Comparison of ENCODE assay signal across 7 mouse cellular contexts in the genomic region with DNA sequence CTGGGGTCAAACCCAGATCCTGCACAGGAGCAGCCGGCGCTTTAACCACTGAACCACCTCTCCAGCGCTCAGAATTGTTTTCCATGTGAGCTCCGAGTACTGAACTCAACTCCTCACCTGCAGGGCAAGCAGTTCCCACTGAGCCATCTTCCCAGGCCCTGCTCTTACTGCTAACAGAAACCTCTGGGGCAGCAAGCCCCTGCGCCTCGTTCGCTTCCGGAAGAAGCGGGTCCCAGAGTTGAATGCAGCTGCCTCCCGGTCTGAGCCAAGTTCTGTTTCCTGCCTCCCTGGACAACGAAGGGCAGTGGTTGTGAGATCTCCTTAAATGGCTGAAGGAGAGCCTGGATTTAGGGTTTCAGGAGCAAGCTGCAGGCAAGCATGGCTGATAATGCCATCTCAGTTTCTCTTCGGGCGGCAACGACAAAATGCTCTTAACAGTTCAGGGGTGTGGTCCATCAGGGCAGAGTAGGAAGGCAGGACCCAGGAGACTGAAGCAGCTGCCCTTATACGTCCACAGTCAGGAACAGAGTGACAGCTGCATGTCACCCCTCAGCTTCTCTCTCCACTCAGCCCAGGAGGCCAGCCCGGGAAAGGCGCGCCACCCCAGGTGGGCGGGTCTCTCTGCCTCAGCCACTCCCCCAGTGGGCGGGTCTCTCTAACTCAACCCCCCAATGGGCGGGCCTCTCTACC.
A peak's percentile ranks its signal among the peaks of the same experiment; 100 is the strongest.
DNase-seq lines count a peak whose midpoint lies in the region; ATAC-seq and TF ChIP-seq lines count a peak whose summit lies in the region.

No protein-coding gene starts in this region.

- peak in 1 of 2 experiments; percentile 54; a peak in 1 of 4 replicates for TF ChIP-seq POLR2A in MEL (IDR thresholded peaks at IDR 0.05; ENCODE audit: control insufficient read depth in 1 of 2, insufficient read depth in 1 of 2, low read depth in 1 of 2, low read length in 2 of 2, poor library complexity in 1 of 2)

- no peak for TF ChIP-seq RAD21 in MEL (IDR thresholded peaks at IDR 0.05; ENCODE audit: low read depth, low read length)

- 0 out of 4 replicates have a peak, but pooled peaks cover 0 to 2% of the 10 kb centered on the region in 2 experiments for H3K4me1 ChIP-seq in MEL (ENCODE audit: control insufficient read depth in 1 of 2, insufficient read depth in 2 of 2, low read length in 2 of 2)
- peaks cover 10% of the 10 kb centered on the region for H3K4me1 ChIP-seq in forebrain, embryonic 15.5 days
- H3K4me1 ChIP-seq in limb, embryonic 12.5 days (replicated peaks), result peaks cover 10% of the 10 kb centered on the region
- H3K4me1 ChIP-seq in midbrain, embryonic 12.5 days, result peaks cover 9% of the 10 kb centered on the region

- H3K4me3 ChIP-seq in MEL (ENCODE audit: control insufficient read depth in 1 of 2, insufficient read depth in 1 of 2, low read depth in 2 of 2, low read length in 2 of 2), result peak overlapping the region; percentile 76 to 92
- peak overlapping the region; percentile 28 for H3K4me3 ChIP-seq in forebrain, embryonic 15.5 days
- peak overlapping the region; percentile 34 for H3K4me3 ChIP-seq in limb, embryonic 12.5 days (replicated peaks)
- H3K4me3 ChIP-seq in midbrain, embryonic 12.5 days, result peak overlapping the region; percentile 29

- no peak for TF ChIP-seq CTCF in MEL (IDR thresholded peaks at IDR 0.05 in 2 of 3, conservative IDR thresholded peaks at IDR 0.05 in 1 of 3; ENCODE audit: control insufficient read depth in 1 of 3, insufficient read depth in 1 of 3, low read depth in 2 of 3, low read length in 3 of 3, poor library complexity in 1 of 3, severe bottlenecking in 1 of 3)

- peak; percentile 90 for DNase-seq in MEL (ENCODE audit: low read depth, low spot score)
- DNase-seq in adrenal gland, postnatal 36 days, result peak; percentile 79 to 90
- DNase-seq in splenic B cell, adult 2 months (ENCODE audit: low read depth, low spot score), result peak; percentile 88

- no peak overlapping the region for H3K27ac ChIP-seq in MEL (ENCODE audit: control insufficient read depth, low read depth, low read length)
- no peak overlapping the region for H3K27ac ChIP-seq in forebrain, embryonic 15.5 days (replicated peaks)
- no peak overlapping the region for H3K27ac ChIP-seq in limb, embryonic 12.5 days
- no peak overlapping the region for H3K27ac ChIP-seq in midbrain, embryonic 12.5 days (replicated peaks)

- peak; percentile 78 for ATAC-seq in forebrain, embryonic 15.5 days (replicated peaks)
- peak; percentile 93 for ATAC-seq in hematopoietic stem cell, adult 5-6 weeks (replicated peaks in 1 of 2; ENCODE audit: insufficient read depth in 1 of 2, low FRiP score in 2 of 2, low TSS enrichment in 1 of 2, low read depth in 1 of 2, poor library complexity in 2 of 2, severe bottlenecking in 2 of 2)
- ATAC-seq in limb, embryonic 12.5 days (ENCODE audit: insufficient number of reproducible peaks, insufficient read depth, low FRiP score, low TSS enrichment, low read depth), result peak; percentile 69
- ATAC-seq in midbrain, embryonic 12.5 days (ENCODE audit: low FRiP score, low read depth), result peak; percentile 79

- H3K27me3 ChIP-seq in MEL (ENCODE audit: control insufficient read depth in 1 of 2, insufficient read depth in 2 of 2, low read length in 2 of 2), result no peaks in the 10 kb centered on the region
- H3K27me3 ChIP-seq in forebrain, embryonic 15.5 days, result peaks cover 29% of the 10 kb centered on the region
- peaks cover 25% of the 10 kb centered on the region for H3K27me3 ChIP-seq in limb, embryonic 12.5 days
- H3K27me3 ChIP-seq in midbrain, embryonic 12.5 days, result peaks cover 29% of the 10 kb centered on the region
- no peaks in the 10 kb centered on the region for H3K27me3 ChIP-seq in splenic B cell, adult 2 months (ENCODE audit: control insufficient read depth, insufficient read depth, low read length, poor library complexity, severe bottlenecking)

- no peak for TF ChIP-seq EP300 in MEL (IDR thresholded peaks at IDR 0.05; ENCODE audit: low read depth in 1 of 2, low read length in 2 of 2)

- peak overlapping the region; percentile 53 for H3K9ac ChIP-seq in MEL (ENCODE audit: control insufficient read depth, low read depth, low read length, poor library complexity, severe bottlenecking)
- peak overlapping the region; percentile 29 for H3K9ac ChIP-seq in forebrain, embryonic 15.5 days (replicated peaks)
- no peak overlapping the region for H3K9ac ChIP-seq in limb, embryonic 12.5 days (replicated peaks)
- no peak overlapping the region for H3K9ac ChIP-seq in midbrain, embryonic 12.5 days (replicated peaks)

- no peaks in the 10 kb centered on the region for H3K36me3 ChIP-seq in MEL (ENCODE audit: control insufficient read depth in 1 of 2, insufficient read depth in 2 of 2, low read length in 2 of 2)
- no peaks in the 10 kb centered on the region for H3K36me3 ChIP-seq in forebrain, embryonic 15.5 days
- no peaks in the 10 kb centered on the region for H3K36me3 ChIP-seq in limb, embryonic 12.5 days
- no peaks in the 10 kb centered on the region for H3K36me3 ChIP-seq in midbrain, embryonic 12.5 days
- H3K36me3 ChIP-seq in splenic B cell, adult 2 months (ENCODE audit: control insufficient read depth, insufficient read depth, low read length, poor library complexity, severe bottlenecking), result no peaks in the 10 kb centered on the region

- H3K4me2 ChIP-seq in forebrain, embryonic 15.5 days (replicated peaks), result peak overlapping the region; percentile 43
- H3K4me2 ChIP-seq in limb, embryonic 12.5 days, result peak overlapping the region; percentile 63
- H3K4me2 ChIP-seq in midbrain, embryonic 12.5 days (replicated peaks), result peak overlapping the region; percentile 55

- H3K9me3 ChIP-seq in MEL (replicated peaks; ENCODE audit: insufficient read depth, low read length), result no peaks in the 10 kb centered on the region
- H3K9me3 ChIP-seq in forebrain, embryonic 15.5 days, result no peaks in the 10 kb centered on the region
- no peaks in the 10 kb centered on the region for H3K9me3 ChIP-seq in limb, embryonic 12.5 days
- H3K9me3 ChIP-seq in midbrain, embryonic 12.5 days, result no peaks in the 10 kb centered on the region

- no peaks in the 10 kb centered on the region for H3K79me2 ChIP-seq in MEL (ENCODE audit: control insufficient read depth, insufficient read depth, low read length, poor library complexity)

- WGBS in forebrain, embryonic 15.5 days, result 13% methylated on average over 21 of the region's 21 CpGs
- 14% methylated on average over 21 of the region's 21 CpGs for WGBS in limb, embryonic 12.5 days
- 16% methylated on average over 19 of the region's 21 CpGs for WGBS in midbrain, embryonic 12.5 days

TF ChIP-seq in MEL, 35 proteins besides CTCF, POLR2A, EP300 and RAD21:
- TF ChIP-seq CHD1 (IDR thresholded peaks at IDR 0.05; ENCODE audit: low read depth, low read length) (no peak), ZMIZ1 (IDR thresholded peaks at IDR 0.05; ENCODE audit: low read depth, low read length) (no peak), CHD2 (IDR thresholded peaks at IDR 0.05; ENCODE audit: low read length) (no peak), GABPA (IDR thresholded peaks at IDR 0.05; ENCODE audit: low read depth, low read length) (no peak), TAL1 (IDR thresholded peaks at IDR 0.05; ENCODE audit: low read length) (no peak), POLR2AphosphoS5 (IDR thresholded peaks at IDR 0.05; ENCODE audit: borderline replicate concordance, low read depth, low read length) (no peak), POLR2AphosphoS2 (IDR thresholded peaks at IDR 0.05; ENCODE audit: low read length) (no peak), SMC3 (IDR thresholded peaks at IDR 0.05; ENCODE audit: low read depth, low read length) (no peak), NELFE (IDR thresholded peaks at IDR 0.05; ENCODE audit: low read depth, low read length) (0 out of 2 replicates have a peak, but pooled peaks have one; percentile 21), TBP (IDR thresholded peaks at IDR 0.05; ENCODE audit: low read depth, low read length) (no peak), JUND (IDR thresholded peaks at IDR 0.05; ENCODE audit: low read depth, low read length) (no peak), ELF1 (IDR thresholded peaks at IDR 0.05; ENCODE audit: low read depth, low read length) (no peak), MYB (IDR thresholded peaks at IDR 0.05; ENCODE audit: low read depth, low read length) (no peak), MAX (IDR thresholded peaks at IDR 0.05; ENCODE audit: low read length) (peak; percentile 13; the same call in 1 of the 2 replicates), ETS1 (IDR thresholded peaks at IDR 0.05; ENCODE audit: low read depth, low read length) (no peak), MAFK (IDR thresholded peaks at IDR 0.05; ENCODE audit: borderline replicate concordance, low read depth, low read length) (no peak), SIN3A (IDR thresholded peaks at IDR 0.05; ENCODE audit: low read length) (peak; percentile 62; the same call in 1 of the 2 replicates), MXI1 (IDR thresholded peaks at IDR 0.05; ENCODE audit: low read depth, low read length) (peak; percentile 62), UBTF (IDR thresholded peaks at IDR 0.05; ENCODE audit: borderline replicate concordance, insufficient read depth, low read depth, low read length) (no peak), USF2 (IDR thresholded peaks at IDR 0.05; ENCODE audit: borderline replicate concordance in 1 of 2, insufficient read depth in 1 of 2, low read depth in 1 of 2, low read length in 2 of 2) (no peak), TCF12 (IDR thresholded peaks at IDR 0.05; ENCODE audit: low read depth, low read length) (no peak)

Comparison
In these comparisons a context has a peak if more than half of its experiments do, and no peak if none do; other contexts are left out.
1. H3K4me3 ChIP-seq: peak in every context shown above with its lines; median percentile 84 in MEL; 34 in limb, embryonic 12.5 days; 29 in midbrain, embryonic 12.5 days; 28 in forebrain, embryonic 15.5 days.
2. H3K9ac ChIP-seq: peak in MEL (single experiment) and forebrain, embryonic 15.5 days (single experiment); none in limb, embryonic 12.5 days (single experiment) and midbrain, embryonic 12.5 days (single experiment).
3. Peak in every context shown above with its lines, with median percentiles within 50 percentile points of each other: DNase-seq, ATAC-seq and H3K4me2 ChIP-seq.